Mouse (Mus musculus) CH12.LX (cell line): Measurements from ENCODE around the gene Atp1a3. TPM values are rescaled to one million over a fixed set of nuclear protein-coding genes. Genes with fewer than 3 reads are reported as not detected.
A peak's percentile ranks its signal among the peaks of the same experiment; 100 is the strongest.

Experiments used
- DNase-seq: peaks from one replicate; pipeline ENCODE4 v3.0.0-alpha.2; 2013; ENCODE audit errors: extremely low read depth
- H3K27ac ChIP-seq: 2 replicates; pipeline ENCODE4 v1.5.1; 2012; ENCODE audit warnings: low read depth, mild to moderate bottlenecking, control low read depth, moderate library complexity; ENCODE audit not compliant: insufficient read depth
- H3K27me3 ChIP-seq: replicated peaks from 2 replicates; pipeline ENCODE3; 2012; ENCODE audit warnings: inconsistent platforms
- H3K36me3 ChIP-seq, 2 experiments: replicated peaks in 1 of 2; 2 replicates each; pipeline versions ENCODE3 to v1.6.1; 2012; ENCODE audit warnings: inconsistent platforms in 1 of 2, low read length in 1 of 2, mild to moderate bottlenecking in 1 of 2, mixed read lengths in 1 of 2, moderate library complexity in 1 of 2; ENCODE audit not compliant: control insufficient read depth in 1 of 2, insufficient read depth in 1 of 2
- H3K4me1 ChIP-seq, 2 experiments: 2 replicates each; pipeline ENCODE4 v1.6.1; 2012; ENCODE audit warnings: inconsistent platforms in 1 of 2, moderate library complexity in 1 of 2; ENCODE audit not compliant: insufficient read depth in 2 of 2, control insufficient read depth in 1 of 2
- H3K4me2 ChIP-seq: 2 replicates; pipeline ENCODE4 v1.6.1; 2012; ENCODE audit warnings: low read depth, mild to moderate bottlenecking, control low read depth; ENCODE audit not compliant: poor library complexity, insufficient read depth, severe bottlenecking
- H3K4me3 ChIP-seq, 3 experiments: fragments of 150-350 bp in 1 of 3; sonication (generic) in 1 of 3; replicated peaks in 1 of 3; 2 replicates each; pipeline versions ENCODE3 to v1.5.1; 2011 to 2012; ENCODE audit warnings: low read depth in 2 of 3, low read length in 2 of 3, mild to moderate bottlenecking in 2 of 3, moderate library complexity in 2 of 3, control low read depth in 1 of 3, improper control_type of control experiment in 1 of 3, inconsistent platforms in 1 of 3, mixed read lengths in 1 of 3; ENCODE audit not compliant: poor library complexity in 1 of 3
- H3K79me2 ChIP-seq: replicated peaks from 2 replicates; pipeline ENCODE4 v1.6.1; 2012; ENCODE audit warnings: mild to moderate bottlenecking, moderate library complexity; ENCODE audit not compliant: control insufficient read depth, poor library complexity, insufficient read depth, severe bottlenecking; ENCODE audit errors: extremely low read depth
- H3K9ac ChIP-seq: 2 replicates; pipeline ENCODE4 v1.6.1; 2012; ENCODE audit warnings: low read depth, mild to moderate bottlenecking, control low read depth, moderate library complexity; ENCODE audit not compliant: insufficient read depth
- H3K9me3 ChIP-seq: replicated peaks from 2 replicates; pipeline ENCODE3; 2012; ENCODE audit warnings: low read length, inconsistent platforms, mixed read lengths
- BHLHE40 ChIP-seq: IDR thresholded peaks from 2 replicates; pipeline ENCODE4 v1.6.1; 2011; ENCODE audit warnings: mild to moderate bottlenecking, low read depth, low read length, improper control_type of control experiment
- CHD2 ChIP-seq: IDR thresholded peaks from 2 replicates; pipeline ENCODE4 v1.6.1; 2011; ENCODE audit warnings: low read length, improper control_type of control experiment
- E2F4 ChIP-seq: IDR thresholded peaks from 2 replicates; pipeline ENCODE4 v1.6.1; 2011; ENCODE audit warnings: low read depth, low read length, improper control_type of control experiment; ENCODE audit not compliant: insufficient replicate concordance
- ELF1 ChIP-seq: IDR thresholded peaks from 2 replicates; pipeline ENCODE4 v1.6.1; 2014; ENCODE audit warnings: low read depth, mild to moderate bottlenecking, inconsistent platforms, low read length, improper control_type of control experiment
- ETS1 ChIP-seq: conservative IDR thresholded peaks from 2 replicates; pipeline ENCODE4 v1.6.1; 2012; ENCODE audit warnings: low read depth, mild to moderate bottlenecking, inconsistent platforms, low read length, improper control_type of control experiment, moderate library complexity
- GABPA ChIP-seq: IDR thresholded peaks from 2 replicates; pipeline ENCODE4 v1.6.1; 2012; ENCODE audit warnings: low read depth, low read length, improper control_type of control experiment, inconsistent platforms; ENCODE audit not compliant: insufficient replicate concordance
- HCFC1 ChIP-seq: IDR thresholded peaks from 2 replicates; pipeline ENCODE4 v1.6.1; 2012; ENCODE audit warnings: low read depth, mild to moderate bottlenecking, inconsistent platforms, low read length, improper control_type of control experiment
- IRF4 ChIP-seq: IDR thresholded peaks from 2 replicates; pipeline ENCODE4 v1.6.1; 2014; ENCODE audit warnings: low read depth, mild to moderate bottlenecking, inconsistent platforms, low read length, improper control_type of control experiment
- JUN ChIP-seq: IDR thresholded peaks from 2 replicates; pipeline ENCODE4 v1.6.1; 2011; ENCODE audit warnings: low read depth, mild to moderate bottlenecking, low read length, improper control_type of control experiment, moderate library complexity; ENCODE audit not compliant: insufficient read depth
- KAT2A ChIP-seq: IDR thresholded peaks from 2 replicates; pipeline ENCODE4 v1.6.1; 2012; ENCODE audit warnings: low read length, improper control_type of control experiment, inconsistent platforms; ENCODE audit not compliant: insufficient replicate concordance
- MAX ChIP-seq: IDR thresholded peaks from 2 replicates; pipeline ENCODE4 v1.6.1; 2011; ENCODE audit warnings: low read length, improper control_type of control experiment
- MAZ ChIP-seq: IDR thresholded peaks from 2 replicates; pipeline ENCODE4 v1.6.1; 2012; ENCODE audit warnings: low read depth, mild to moderate bottlenecking, inconsistent platforms, low read length, improper control_type of control experiment, moderate library complexity
- MXI1 ChIP-seq: IDR thresholded peaks from 2 replicates; pipeline ENCODE4 v1.6.1; 2011; ENCODE audit warnings: mild to moderate bottlenecking, low read depth, low read length, improper control_type of control experiment
- MYC ChIP-seq: IDR thresholded peaks from 2 replicates; pipeline ENCODE4 v1.6.1; 2011; ENCODE audit warnings: low read depth, mild to moderate bottlenecking, improper control_type of control experiment, low read length
- NRF1 ChIP-seq: IDR thresholded peaks from 2 replicates; pipeline ENCODE4 v1.6.1; 2014; ENCODE audit warnings: low read depth, mild to moderate bottlenecking, inconsistent platforms, low read length, improper control_type of control experiment, moderate library complexity
- POLR2AphosphoS2 ChIP-seq: IDR thresholded peaks from 2 replicates; pipeline ENCODE4 v1.6.1; 2011; ENCODE audit warnings: low read depth, low read length, improper control_type of control experiment
- RCOR1 ChIP-seq: conservative IDR thresholded peaks from 2 replicates; pipeline ENCODE4 v1.6.1; 2012; ENCODE audit warnings: low read depth, mild to moderate bottlenecking, inconsistent platforms, low read length, improper control_type of control experiment
- SIN3A ChIP-seq: IDR thresholded peaks from 2 replicates; pipeline ENCODE4 v1.6.1; 2012; ENCODE audit warnings: low read length, improper control_type of control experiment, inconsistent platforms
- TBP ChIP-seq: conservative IDR thresholded peaks from 2 replicates; pipeline ENCODE4 v1.6.1; 2011; ENCODE audit warnings: low read depth, low read length, improper control_type of control experiment
- UBTF ChIP-seq: IDR thresholded peaks from 2 replicates; pipeline ENCODE4 v1.6.1; 2012; ENCODE audit warnings: low read depth, mild to moderate bottlenecking, inconsistent platforms, low read length, improper control_type of control experiment, moderate library complexity
- USF2 ChIP-seq: conservative IDR thresholded peaks from 2 replicates; pipeline ENCODE4 v1.6.1; 2011; ENCODE audit warnings: low read depth, low read length, improper control_type of control experiment
- ZC3H11A ChIP-seq: IDR thresholded peaks from 2 replicates; pipeline ENCODE4 v1.6.1; 2012; ENCODE audit warnings: low read depth, mild to moderate bottlenecking, inconsistent platforms, low read length, improper control_type of control experiment
- ZKSCAN1 ChIP-seq: IDR thresholded peaks from 2 replicates; pipeline ENCODE4 v1.6.1; 2012; ENCODE audit warnings: low read depth, inconsistent platforms, low read length, improper control_type of control experiment, borderline replicate concordance
- ZNF384 ChIP-seq: IDR thresholded peaks from 2 replicates; pipeline ENCODE4 v1.6.1; 2012; ENCODE audit warnings: low read depth, low read length, improper control_type of control experiment, inconsistent platforms
- dilution Hi-C: fragments of 300-500 bp; cut with MboI; formaldehyde crosslinking; loops from 2 replicates; pipeline ENCODE4 v1.14.3; 2020; ENCODE audit warnings: low sequenced_read_pairs; ENCODE audit not compliant: extremely low pct_unique_long_range_greater_than_20kb, extremely low pct_ligation_motif_present
- in situ Hi-C: fragments of 300-500 bp; cut with MboI; formaldehyde crosslinking; loops from 3 replicates; pipeline ENCODE4 v1.14.3; 2019; ENCODE audit warnings: low sequenced_read_pairs, low pct_ligation_motif_present, low pct_unique_long_range_greater_than_20kb, mixed read lengths
- polyA plus RNA-seq: library from polyadenylated mRNA; unstranded; fragments of >175 nt; gene quantifications from 2 replicates; pipeline ENCODE4 v1.2.1, GENCODE M21; 2012; ENCODE audit warnings: low read depth; ENCODE audit not compliant: insufficient read length
- total RNA-seq, 2 experiments: library from RNA; depleted of rRNA; stranded (reverse); fragments of 300-350 nt in 1 of 2; fragments of >200 nt in 1 of 2; gene quantifications; 2 replicates each; pipeline ENCODE4 v1.2.3; 2012 to 2014

The Atp1a3 gene
- total and polyA plus RNA-seq, 3 experiments: 0.17 to 0.24 TPM; not detected in 1

DNA sequence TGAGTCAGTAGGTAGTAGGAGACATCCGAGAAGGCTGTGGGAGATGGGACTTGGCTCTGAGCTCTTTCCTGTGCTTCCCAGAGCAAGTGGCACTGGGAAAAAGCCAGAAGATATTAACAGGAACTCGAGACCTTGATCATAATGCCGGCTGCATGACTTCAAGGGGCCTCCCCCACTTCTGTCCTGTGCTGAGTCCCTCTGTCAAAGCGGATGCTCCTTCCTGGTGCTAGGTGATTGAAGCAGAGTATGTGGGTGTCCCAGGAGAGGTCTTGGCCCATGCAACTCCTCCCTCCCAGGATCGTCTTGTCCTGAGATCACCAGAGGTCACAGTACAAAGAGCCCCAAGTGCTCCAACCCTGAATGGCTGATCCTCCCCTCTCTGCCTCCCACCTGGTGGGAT, 31.9 kb downstream of the Atp1a3 start:
- Histone ChIP-seq H3K9ac (no peak overlapping the region), H3K4me3 (no peak overlapping the region), H3K4me1 (peaks cover 5 to 42% of the 10 kb centered on the region in 2 experiments; a peak in 3 of 4 replicates), H3K9me3 (no peaks in the 10 kb centered on the region), H3K27me3 (peaks cover 23% of the 10 kb centered on the region), H3K79me2 (no peaks in the 10 kb centered on the region), H3K36me3 (peaks cover 0 to 16% of the 10 kb centered on the region in 2 experiments), H3K27ac (no peak overlapping the region), H3K4me2 (no peak overlapping the region)
- TF ChIP-seq KAT2A (no peak), HCFC1 (no peak), ELF1 (no peak), UBTF (no peak), ZNF384 (no peak), TBP (no peak), ZC3H11A (no peak), JUN (no peak), CHD2 (no peak), RCOR1 (no peak), ETS1 (no peak), ZKSCAN1 (no peak), POLR2AphosphoS2 (no peak), MXI1 (no peak), SIN3A (no peak)
- dilution Hi-C loops (no loop called here), in situ Hi-C loops (no loop called here)
- no peak for DNase-seq

DNA sequence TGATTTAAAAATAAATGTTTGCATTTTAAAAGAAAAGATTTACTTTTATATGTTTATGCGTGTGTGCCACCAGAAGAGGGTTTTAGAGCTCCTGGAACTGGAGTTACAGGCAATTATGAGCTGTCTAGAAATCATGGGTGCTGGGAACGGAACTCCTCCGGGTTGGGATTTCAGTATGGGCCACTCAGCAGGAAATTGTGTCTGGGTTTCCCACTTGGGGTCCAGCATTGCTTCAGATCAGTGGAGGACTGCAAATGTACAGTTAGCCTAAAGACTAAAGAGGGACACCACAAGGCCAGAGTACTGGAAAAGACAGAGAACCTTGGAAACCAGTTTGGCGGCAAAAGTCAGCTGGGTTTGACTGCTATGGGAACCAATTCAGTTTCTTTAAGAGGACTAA, 32.5 kb downstream of the Atp1a3 start:
- Histone ChIP-seq H3K4me3 (no peak overlapping the region), H3K79me2 (no peaks in the 10 kb centered on the region), H3K9me3 (no peaks in the 10 kb centered on the region), H3K9ac (no peak overlapping the region), H3K27me3 (peaks cover 21% of the 10 kb centered on the region), H3K4me1 (peaks cover 5 to 35% of the 10 kb centered on the region in 2 experiments; a peak in 3 of 4 replicates), H3K27ac (no peak overlapping the region), H3K36me3 (peaks cover 0 to 17% of the 10 kb centered on the region in 2 experiments), H3K4me2 (peak overlapping the region; percentile 16; the same call in 1 of the 2 replicates)
- no peak for DNase-seq
- dilution Hi-C loops (no loop called here), in situ Hi-C loops (no loop called here)
- TF ChIP-seq POLR2AphosphoS2 (no peak), MAZ (no peak), IRF4 (no peak), MAX (no peak), GABPA (no peak), NRF1 (no peak), E2F4 (no peak), USF2 (no peak), BHLHE40 (no peak), JUN (no peak), MXI1 (no peak), ETS1 (no peak), SIN3A (no peak), ZNF384 (no peak), CHD2 (no peak), MYC (no peak)
